Mouse (Mus musculus): ENCODE measurements around the gene Gsk3a.

Gene Gsk3a

GRCm38 (mm10) chr7:25190806-25191205, 46.8 kb downstream of the Gsk3a start:
- no peak for DNase-seq (ENCODE audit: low read depth, low spot score)

GRCm38 (mm10) chr7:25187662-25188650, 49.7 kb downstream of the Gsk3a start:
- DNase-seq (ENCODE audit: low read depth, low spot score) = peak; percentile 82

- no peak for DNase-seq (ENCODE audit: low read depth, low spot score)
These were observed 53.6 kb downstream of the Gsk3a start for GRCm38 (mm10) chr7:25184091-25184490.

GRCm38 (mm10) chr7:25181814-25182213, 55.8 kb downstream of the Gsk3a start:
- DNase-seq (ENCODE audit: low read depth, low spot score) = no peak

GRCm38 (mm10) chr7:25181331-25181790, 56.3 kb downstream of the Gsk3a start:
- DNase-seq (ENCODE audit: low read depth, low spot score) = peak; percentile 85

- peak; percentile 49 for DNase-seq (ENCODE audit: low read depth, low spot score)
These were observed 57.1 kb downstream of the Gsk3a start for GRCm38 (mm10) chr7:25180512-25180911.

GRCm38 (mm10) chr7:25179606-25180161, 58.0 kb downstream of the Gsk3a start, which contains the start of gene Pou2f2:
Pou2f2 (minus strand) TSS chr7:25179726.
- DNase-seq (ENCODE audit: low read depth, low spot score) = peak; percentile 92

GRCm38 (mm10) chr7:25178787-25179605, 58.7 kb downstream of the Gsk3a start:
- peak; percentile 67 for DNase-seq (ENCODE audit: low read depth, low spot score)

GRCm38 (mm10) chr7:25178317-25178716, 59.3 kb downstream of the Gsk3a start:
- DNase-seq (ENCODE audit: low read depth, low spot score) = peak; percentile 57
